Mouse (Mus musculus) liver, adult 2 months (tissue): ENCODE measurements around the gene Prkar2b. TPM values are rescaled to one million over a fixed set of nuclear protein-coding genes. Genes with fewer than 3 reads are reported as not detected.

Experiments
- DNase-seq: peaks from one replicate; pipeline ENCODE4 v3.0.0-alpha.2; 2011; ENCODE audit warnings: low read depth, low spot score; ENCODE audit errors: extremely low read depth
- H3K27ac ChIP-seq: fragments of 200-500 bp; replicated peaks from 2 replicates; pipeline ENCODE4 v1.5.1; 2012; ENCODE audit warnings: low read depth, mild to moderate bottlenecking, control low read depth, inconsistent platforms, low read length; ENCODE audit not compliant: insufficient read depth
- H3K27me3 ChIP-seq: fragments of 200-500 bp; 2 replicates; pipeline ENCODE4 v1.6.1; 2012; ENCODE audit warnings: mild to moderate bottlenecking, moderate library complexity, low read length, inconsistent platforms; ENCODE audit not compliant: control insufficient read depth, insufficient read depth
- H3K36me3 ChIP-seq: fragments of 200-500 bp; 2 replicates; pipeline ENCODE4 v1.6.1; 2012; ENCODE audit warnings: low read length, inconsistent platforms; ENCODE audit not compliant: control insufficient read depth, insufficient read depth
- H3K4me1 ChIP-seq: fragments of 200-500 bp; 2 replicates; pipeline ENCODE4 v1.6.1; 2011; ENCODE audit warnings: low read length; ENCODE audit not compliant: control insufficient read depth, insufficient read depth
- H3K4me3 ChIP-seq: fragments of 200-500 bp; 2 replicates; pipeline ENCODE4 v1.5.1; 2011; ENCODE audit warnings: low read depth, mild to moderate bottlenecking, control low read depth, low read length, moderate library complexity; ENCODE audit not compliant: insufficient read depth
- H3K79me2 ChIP-seq: fragments of 200-500 bp; 2 replicates; pipeline ENCODE4 v1.6.1; 2012; ENCODE audit warnings: inconsistent platforms, mild to moderate bottlenecking, low read length, moderate library complexity; ENCODE audit not compliant: control insufficient read depth, insufficient read depth
- H3K9ac ChIP-seq: fragments of 200-500 bp; 2 replicates; pipeline ENCODE4 v1.6.1; 2012; ENCODE audit warnings: low read depth, mild to moderate bottlenecking, control low read depth, inconsistent platforms, low read length
- CTCF ChIP-seq: fragments of 200-500 bp; IDR thresholded peaks from 2 replicates; pipeline ENCODE4 v1.5.1; 2011; ENCODE audit warnings: low read depth, low read length, control low read depth
- POLR2A ChIP-seq: fragments of 200-500 bp; IDR thresholded peaks from 2 replicates; pipeline ENCODE4 v1.6.1; 2011; ENCODE audit warnings: low read length, control low read depth; ENCODE audit not compliant: insufficient read depth; ENCODE audit errors: extremely low read depth
- WGBS: fragments of 180-500 bp; shearing (Covaris S2); methylation state at CpG from one replicate; pipeline ENCODE4 v1.1.7; 2018; 5-methylcytosine and 5-hydroxymethylcytosine counted together
- polyA plus RNA-seq: library from polyadenylated mRNA; depleted of rRNA; stranded (reverse); fragments of >200 nt; gene quantifications from 2 replicates; pipeline ENCODE4 v1.2.3, GENCODE M21; 2012; rRNA removed
- total RNA-seq: library from RNA; depleted of rRNA; stranded (reverse); fragments of >200 nt; gene quantifications from 2 replicates; pipeline ENCODE4 v1.2.3, GENCODE M21; 2014; rRNA removed

Gene Prkar2b
- total and polyA plus RNA-seq, 2 experiments, result 0.06 to 0.55 TPM

DNA sequence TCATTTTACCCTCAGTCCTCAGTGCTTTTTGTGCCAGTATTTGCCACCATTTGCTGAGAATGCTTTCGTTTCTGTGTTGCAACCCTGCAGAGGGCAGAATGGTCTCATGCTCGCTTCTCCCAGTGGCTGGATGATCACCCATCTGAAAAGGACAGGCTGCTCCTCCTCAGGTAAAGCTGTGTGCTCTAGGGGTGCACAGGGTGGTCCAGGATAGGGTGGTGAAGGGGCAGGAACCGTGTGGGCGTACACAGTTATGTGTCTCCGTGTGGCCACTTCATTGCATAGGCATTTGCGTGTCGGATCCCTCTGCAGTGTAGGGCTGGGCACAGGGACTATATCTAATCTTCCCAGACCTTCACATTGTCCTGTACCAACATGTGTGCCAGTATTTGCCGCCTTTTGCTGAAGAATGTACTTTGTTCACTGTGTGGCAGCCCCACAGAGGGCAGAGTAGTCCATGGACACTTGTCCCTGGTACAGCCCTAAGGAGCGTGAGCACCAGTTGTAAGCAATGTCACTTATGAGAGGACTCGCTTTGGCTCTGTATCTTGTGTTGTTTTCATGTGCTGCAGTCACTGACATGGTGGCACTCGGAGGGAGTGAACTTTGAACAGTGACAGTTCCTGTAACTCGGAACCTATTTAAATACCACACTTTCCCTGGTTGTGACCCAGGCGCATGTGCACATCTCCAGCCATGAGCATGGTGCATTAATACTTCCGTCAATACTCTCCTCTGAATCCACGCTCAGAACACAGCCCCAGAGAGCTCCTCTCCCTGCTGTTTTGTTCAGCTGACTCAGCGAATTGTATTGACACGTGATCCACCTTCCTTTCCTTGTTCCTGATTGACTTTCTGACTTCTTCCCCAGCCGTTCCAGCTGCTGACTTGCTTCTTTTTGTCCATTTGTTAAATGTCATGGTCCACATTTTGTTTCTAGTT is 140.4 kb downstream of the Prkar2b start:
- H3K27me3 ChIP-seq, result no peaks in the 10 kb centered on the region
- H3K79me2 ChIP-seq, result no peaks in the 10 kb centered on the region
- H3K4me3 ChIP-seq, result 0 out of 2 replicates have a peak overlapping the region, but pooled peaks have one; percentile 1
- H3K9ac ChIP-seq, result peak overlapping the region; percentile 36; the same call in 1 of the 2 replicates
- H3K4me1 ChIP-seq, result peaks cover 17% of the 10 kb centered on the region
- WGBS, result 35% methylated on average over 18 of the region's 18 CpGs
- TF ChIP-seq CTCF (no peak), POLR2A (no peak)
- peak overlapping the region; percentile 80 for H3K27ac ChIP-seq
- peaks cover 18% of the 10 kb centered on the region for H3K36me3 ChIP-seq
- peak; percentile 88 for DNase-seq

- TF ChIP-seq POLR2A (no peak), CTCF (no peak)
- no peaks in the 10 kb centered on the region for H3K27me3 ChIP-seq
- no peaks in the 10 kb centered on the region for H3K79me2 ChIP-seq
- H3K9ac ChIP-seq, result peak overlapping the region; percentile 32; the same call in 1 of the 2 replicates
- DNase-seq, result peak; percentile 92
- H3K4me3 ChIP-seq, result no peak overlapping the region
- 10% methylated on average over 5 of the region's 5 CpGs for WGBS
- no peaks in the 10 kb centered on the region for H3K36me3 ChIP-seq
- peak overlapping the region; percentile 47 for H3K27ac ChIP-seq
- peaks cover 17% of the 10 kb centered on the region for H3K4me1 ChIP-seq
Measured at GRCm38 (mm10) chr12:31917245-31917644, 143.9 kb downstream of the Prkar2b start.

DNA sequence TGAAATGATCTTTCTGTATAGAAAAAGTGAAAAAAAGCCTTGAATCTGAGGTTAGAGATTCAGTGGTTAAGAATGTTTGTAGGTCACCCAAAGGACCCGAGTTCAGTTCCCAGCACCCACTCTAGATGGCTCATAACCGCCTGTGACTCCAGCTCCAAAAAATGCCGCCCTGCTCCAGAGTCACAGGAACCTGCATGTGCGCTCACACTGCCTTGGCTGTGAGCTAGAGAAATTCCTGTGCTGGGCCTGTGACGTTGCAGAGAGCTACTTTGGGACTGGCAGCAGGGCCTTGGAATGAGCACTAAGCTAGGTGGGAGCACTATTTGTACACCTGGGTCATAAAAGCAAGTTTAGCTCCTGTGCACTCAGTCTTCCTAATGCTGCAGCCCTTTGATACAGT is 144.4 kb downstream of the Prkar2b start:
- Histone ChIP-seq H3K27ac (0 out of 2 replicates have a peak overlapping the region, but pooled peaks have one; percentile 15), H3K4me1 (peaks cover 17% of the 10 kb centered on the region), H3K9ac (no peak overlapping the region), H3K27me3 (no peaks in the 10 kb centered on the region), H3K36me3 (no peaks in the 10 kb centered on the region), H3K4me3 (no peak overlapping the region), H3K79me2 (no peaks in the 10 kb centered on the region)
- WGBS, result 95% methylated on average over 5 of the region's 5 CpGs
- TF ChIP-seq POLR2A (no peak), CTCF (no peak)
- DNase-seq, result no peak

GRCm38 (mm10) chr12:31913614-31914013 is 147.5 kb downstream of the Prkar2b start:
- TF ChIP-seq POLR2A (no peak), CTCF (no peak)
- WGBS, result 27% methylated on average over 4 of the region's 4 CpGs
- peaks cover 4% of the 10 kb centered on the region; the same call in 1 of the 2 replicates for H3K4me1 ChIP-seq
- no peak for DNase-seq
- no peaks in the 10 kb centered on the region for H3K79me2 ChIP-seq
- H3K9ac ChIP-seq, result no peak overlapping the region
- H3K27ac ChIP-seq, result no peak overlapping the region
- no peak overlapping the region for H3K4me3 ChIP-seq
- H3K27me3 ChIP-seq, result no peaks in the 10 kb centered on the region
- H3K36me3 ChIP-seq, result no peaks in the 10 kb centered on the region

DNA sequence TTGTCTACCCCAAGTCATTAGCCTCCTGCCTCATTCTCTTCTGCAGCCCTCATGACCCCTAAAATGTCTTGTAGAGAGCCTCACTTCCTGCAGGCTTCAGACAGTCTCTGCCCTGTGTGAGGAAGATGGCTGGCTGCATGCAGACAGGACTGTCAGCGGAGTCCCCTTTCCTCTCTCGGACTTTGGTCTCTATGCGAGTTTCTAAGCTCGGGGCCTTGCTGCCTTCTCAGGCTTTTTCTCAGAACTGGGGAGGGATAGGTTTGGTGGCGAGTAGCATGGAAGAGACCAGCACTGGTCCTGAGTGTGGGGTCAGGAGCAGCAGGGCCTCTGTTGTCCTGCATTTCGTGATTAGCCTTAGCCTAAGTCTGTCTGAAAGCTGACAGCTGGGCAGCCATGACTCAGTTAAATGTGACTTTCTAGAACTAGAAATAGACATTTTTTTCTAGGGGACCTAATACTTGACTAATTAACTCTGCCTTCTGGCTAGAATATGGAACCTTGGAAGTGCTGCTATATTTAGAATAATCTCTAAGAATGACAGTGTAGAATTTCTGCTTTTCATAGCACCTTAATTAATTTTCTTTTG is 148.0 kb downstream of the Prkar2b start:
- Histone ChIP-seq H3K36me3 (no peaks in the 10 kb centered on the region), H3K4me1 (peaks cover 4% of the 10 kb centered on the region; the same call in 1 of the 2 replicates), H3K79me2 (no peaks in the 10 kb centered on the region), H3K9ac (no peak overlapping the region), H3K27ac (no peak overlapping the region), H3K27me3 (no peaks in the 10 kb centered on the region), H3K4me3 (no peak overlapping the region)
- TF ChIP-seq POLR2A, result no peak
- TF ChIP-seq CTCF, result no peak
- 81% methylated on average over 6 of the region's 6 CpGs for WGBS
- DNase-seq, result no peak

Other genes starting within 250 kb of the Prkar2b start
- gene Hbp1, start 110.8 kb downstream of the Prkar2b start, total RNA-seq, result 106 and 117 TPM in 2 replicates
- gene Hbp1, start 110.8 kb downstream of the Prkar2b start, polyA plus RNA-seq, result 52.9 and 57.3 TPM in 2 replicates
- 1.2 and 1.3 TPM in 2 replicates for gene Pik3cg, start 147.4 kb upstream of the Prkar2b start, total RNA-seq
- 0.12 and 0.40 TPM in 2 replicates for gene Pik3cg, start 147.4 kb upstream of the Prkar2b start, polyA plus RNA-seq